Mouse (Mus musculus): ENCODE measurements around the gene Gm5426. TPM values are rescaled to one million over a fixed set of nuclear protein-coding genes. Genes with fewer than 3 reads are reported as not detected.

The Gm5426 gene
- polyA plus RNA-seq, 1 experiment from 2014 or later = not detected

- Histone ChIP-seq H3K4me3 (ENCODE audit: control insufficient read depth in 1 of 2, insufficient read depth in 1 of 2, low read depth in 1 of 2, low read length in 2 of 2) (no peak overlapping the region), H3K4me1 (ENCODE audit: control insufficient read depth in 2 of 2, insufficient read depth in 2 of 2, low read length in 2 of 2) (no peaks in the 10 kb centered on the region), H3K36me3 (ENCODE audit: control insufficient read depth, insufficient read depth, low read length) (no peaks in the 10 kb centered on the region), H3K9ac (ENCODE audit: low read length) (no peak overlapping the region), H3K27ac (replicated peaks in 1 of 2; ENCODE audit: control insufficient read depth in 1 of 2, insufficient read depth in 1 of 2, low read depth in 2 of 2, low read length in 2 of 2) (no peak overlapping the region), H3K27me3 (ENCODE audit: control insufficient read depth, insufficient read depth, low read length) (no peaks in the 10 kb centered on the region), H3K9me3 (ENCODE audit: control insufficient read depth, low read length) (no peaks in the 10 kb centered on the region), H3K4me2 (ENCODE audit: low read length) (no peak overlapping the region)
- ATAC-seq (ENCODE audit: insufficient number of reproducible peaks, insufficient read depth, low FRiP score, low read depth) = no peak
- WGBS = 83% methylated on average over 5 of the region's 5 CpGs
Measured at GRCm38 (mm10) chr10:96123885-96124284, 12.5 kb upstream of the Gm5426 start.

GRCm38 (mm10) chr10:96124290-96124689 lies 12.1 kb upstream of the Gm5426 start:
- no peaks in the 10 kb centered on the region for H3K27me3 ChIP-seq (ENCODE audit: control insufficient read depth, insufficient read depth, low read length)
- no peak overlapping the region for H3K27ac ChIP-seq (replicated peaks in 1 of 2; ENCODE audit: control insufficient read depth in 1 of 2, insufficient read depth in 1 of 2, low read depth in 2 of 2, low read length in 2 of 2)
- no peak overlapping the region for H3K4me2 ChIP-seq (ENCODE audit: low read length)
- H3K9me3 ChIP-seq (ENCODE audit: control insufficient read depth, low read length) = no peaks in the 10 kb centered on the region
- no peaks in the 10 kb centered on the region for H3K36me3 ChIP-seq (ENCODE audit: control insufficient read depth, insufficient read depth, low read length)
- H3K4me1 ChIP-seq (ENCODE audit: control insufficient read depth in 2 of 2, insufficient read depth in 2 of 2, low read length in 2 of 2) = no peaks in the 10 kb centered on the region
- H3K9ac ChIP-seq (ENCODE audit: low read length) = no peak overlapping the region
- no peak for ATAC-seq (ENCODE audit: insufficient number of reproducible peaks, insufficient read depth, low FRiP score, low read depth)
- H3K4me3 ChIP-seq (ENCODE audit: control insufficient read depth in 1 of 2, insufficient read depth in 1 of 2, low read depth in 1 of 2, low read length in 2 of 2) = no peak overlapping the region
- WGBS = 85% methylated on average over 1 of the region's 1 CpGs

DNA sequence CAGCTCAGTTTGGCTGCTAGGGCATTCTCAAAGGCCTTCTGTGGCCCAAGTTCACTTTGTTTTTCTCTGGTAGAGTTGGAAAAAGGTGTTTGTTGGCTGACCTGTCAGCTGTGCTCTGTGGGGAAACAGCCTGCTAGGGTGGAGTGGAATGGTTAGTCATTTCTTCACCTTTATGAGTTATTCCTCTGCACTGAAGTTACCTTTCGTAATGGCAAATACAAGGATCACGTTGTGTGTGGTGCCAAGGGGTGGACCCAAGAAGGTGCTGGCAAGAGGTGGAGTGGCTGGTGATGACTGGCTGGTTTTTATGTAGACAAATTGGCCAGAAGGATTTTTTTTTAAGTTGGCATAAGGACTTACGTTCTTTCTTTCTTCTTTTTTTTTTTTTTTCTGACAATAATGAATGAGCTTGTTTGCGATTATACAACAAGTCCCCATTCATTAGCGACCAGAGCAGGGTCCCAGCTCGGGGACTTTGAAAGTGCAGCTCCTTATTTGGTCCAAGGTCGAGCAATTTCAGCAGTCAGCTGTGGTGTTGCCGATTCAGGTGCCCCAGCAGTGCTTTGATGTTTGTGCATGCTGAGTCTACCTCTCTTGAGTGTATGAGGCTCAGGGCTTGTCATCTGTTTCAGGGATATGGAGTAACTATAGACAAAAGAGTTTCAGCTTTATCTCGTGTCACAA lies 10.5 kb upstream of the Gm5426 start:
- Histone ChIP-seq H3K27me3 (ENCODE audit: control insufficient read depth, insufficient read depth, low read length) (no peaks in the 10 kb centered on the region), H3K4me1 (ENCODE audit: control insufficient read depth in 2 of 2, insufficient read depth in 2 of 2, low read length in 2 of 2) (no peaks in the 10 kb centered on the region), H3K36me3 (ENCODE audit: control insufficient read depth, insufficient read depth, low read length) (no peaks in the 10 kb centered on the region), H3K4me2 (ENCODE audit: low read length) (no peak overlapping the region), H3K9ac (ENCODE audit: low read length) (no peak overlapping the region), H3K27ac (replicated peaks in 1 of 2; ENCODE audit: control insufficient read depth in 1 of 2, insufficient read depth in 1 of 2, low read depth in 2 of 2, low read length in 2 of 2) (no peak overlapping the region), H3K9me3 (ENCODE audit: control insufficient read depth, low read length) (no peaks in the 10 kb centered on the region), H3K4me3 (ENCODE audit: control insufficient read depth in 1 of 2, insufficient read depth in 1 of 2, low read depth in 1 of 2, low read length in 2 of 2) (no peak overlapping the region)
- ATAC-seq (ENCODE audit: insufficient number of reproducible peaks, insufficient read depth, low FRiP score, low read depth) = no peak
- 67% methylated on average over 9 of the region's 9 CpGs for WGBS

DNA sequence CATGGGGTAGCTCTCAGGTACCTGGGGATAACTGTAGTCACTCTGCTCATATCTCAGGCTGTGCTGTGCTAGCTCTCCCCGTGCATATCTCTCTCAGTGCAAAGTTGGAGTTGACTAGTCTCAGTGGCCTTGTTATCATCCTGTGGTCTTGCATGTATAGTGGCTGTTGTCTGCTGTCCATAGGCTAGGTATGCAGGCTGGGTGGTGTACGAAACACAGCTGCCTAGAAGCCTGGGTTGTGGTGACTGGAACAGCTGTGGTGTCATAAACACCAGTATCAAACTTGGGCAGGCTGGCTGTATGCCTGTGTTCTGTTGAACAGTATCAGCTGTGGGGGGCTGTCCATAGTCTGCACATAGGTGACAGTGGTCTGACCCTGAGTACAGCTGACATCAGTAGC lies 7.2 kb upstream of the Gm5426 start:
- 61% methylated on average over 2 of the region's 2 CpGs for WGBS

DNA sequence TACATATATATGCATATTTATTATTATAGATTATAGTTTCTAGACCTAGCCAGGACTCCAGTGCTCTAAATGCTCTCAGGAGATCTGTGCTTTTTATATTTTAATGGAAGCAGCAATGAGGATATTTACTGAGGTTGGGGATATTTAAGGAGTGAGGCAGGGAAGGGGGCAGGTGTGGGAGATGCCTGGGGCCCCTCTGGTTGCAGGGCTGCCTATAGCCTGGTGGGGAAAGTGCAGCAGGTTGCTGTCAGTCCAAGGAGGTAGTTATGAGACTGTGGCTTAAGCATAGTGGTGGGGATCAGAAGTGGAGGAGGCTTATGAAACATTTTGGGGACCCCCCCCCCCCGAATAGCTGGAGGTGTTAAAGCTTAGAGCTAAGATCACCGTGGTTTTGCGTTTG lies 6.0 kb upstream of the Gm5426 start:
- no peak for ATAC-seq (ENCODE audit: insufficient number of reproducible peaks, insufficient read depth, low FRiP score, low read depth)
- WGBS = 78% methylated on average over 3 of the region's 3 CpGs
- Histone ChIP-seq H3K9ac (ENCODE audit: low read length) (no peak overlapping the region), H3K27me3 (ENCODE audit: control insufficient read depth, insufficient read depth, low read length) (no peaks in the 10 kb centered on the region), H3K36me3 (ENCODE audit: control insufficient read depth, insufficient read depth, low read length) (no peaks in the 10 kb centered on the region), H3K4me3 (ENCODE audit: control insufficient read depth in 1 of 2, insufficient read depth in 1 of 2, low read depth in 1 of 2, low read length in 2 of 2) (no peak overlapping the region), H3K9me3 (ENCODE audit: control insufficient read depth, low read length) (no peaks in the 10 kb centered on the region), H3K4me1 (ENCODE audit: control insufficient read depth in 2 of 2, insufficient read depth in 2 of 2, low read length in 2 of 2) (no peaks in the 10 kb centered on the region), H3K27ac (replicated peaks in 1 of 2; ENCODE audit: control insufficient read depth in 1 of 2, insufficient read depth in 1 of 2, low read depth in 2 of 2, low read length in 2 of 2) (no peak overlapping the region), H3K4me2 (ENCODE audit: low read length) (no peak overlapping the region)

More for the DNA sequence above, 7.2 kb upstream of the Gm5426 start:
- no peaks in the 10 kb centered on the region for H3K27me3 ChIP-seq (ENCODE audit: control insufficient read depth, insufficient read depth, low read length)
- no peaks in the 10 kb centered on the region for H3K36me3 ChIP-seq (ENCODE audit: control insufficient read depth, insufficient read depth, low read length)
- H3K9me3 ChIP-seq (ENCODE audit: control insufficient read depth, low read length) = no peaks in the 10 kb centered on the region
- H3K4me2 ChIP-seq (ENCODE audit: low read length) = no peak overlapping the region
- ATAC-seq (ENCODE audit: insufficient number of reproducible peaks, insufficient read depth, low FRiP score, low read depth) = no peak
- H3K4me1 ChIP-seq (ENCODE audit: control insufficient read depth in 2 of 2, insufficient read depth in 2 of 2, low read length in 2 of 2) = no peaks in the 10 kb centered on the region
- no peak overlapping the region for H3K4me3 ChIP-seq (ENCODE audit: control insufficient read depth in 1 of 2, insufficient read depth in 1 of 2, low read depth in 1 of 2, low read length in 2 of 2)
- H3K9ac ChIP-seq (ENCODE audit: low read length) = no peak overlapping the region
- H3K27ac ChIP-seq (replicated peaks in 1 of 2; ENCODE audit: control insufficient read depth in 1 of 2, insufficient read depth in 1 of 2, low read depth in 2 of 2, low read length in 2 of 2) = no peak overlapping the region

DNA sequence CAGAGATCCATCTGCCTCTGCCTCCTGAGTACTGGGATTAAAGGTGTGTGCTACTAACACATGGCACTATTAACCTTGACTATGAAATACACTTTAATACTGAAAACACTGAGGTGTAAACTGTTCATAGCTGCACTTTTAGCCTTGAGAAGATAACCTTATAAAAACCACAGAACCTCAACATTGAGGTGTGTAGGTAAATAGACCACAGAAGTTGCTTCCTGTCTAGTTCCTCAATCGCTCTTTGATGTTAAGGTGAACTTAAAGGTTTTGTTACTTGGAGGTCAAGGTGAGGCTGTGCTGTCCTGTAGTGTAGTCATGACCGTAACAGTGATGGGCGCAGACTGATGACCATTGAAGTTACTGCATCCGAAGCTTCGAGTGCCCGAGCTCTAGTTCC lies 5.3 kb upstream of the Gm5426 start:
- Histone ChIP-seq H3K36me3 (ENCODE audit: control insufficient read depth, insufficient read depth, low read length) (no peaks in the 10 kb centered on the region), H3K9me3 (ENCODE audit: control insufficient read depth, low read length) (no peaks in the 10 kb centered on the region), H3K27me3 (ENCODE audit: control insufficient read depth, insufficient read depth, low read length) (no peaks in the 10 kb centered on the region), H3K9ac (ENCODE audit: low read length) (no peak overlapping the region), H3K27ac (replicated peaks in 1 of 2; ENCODE audit: control insufficient read depth in 1 of 2, insufficient read depth in 1 of 2, low read depth in 2 of 2, low read length in 2 of 2) (no peak overlapping the region), H3K4me1 (ENCODE audit: control insufficient read depth in 2 of 2, insufficient read depth in 2 of 2, low read length in 2 of 2) (no peaks in the 10 kb centered on the region), H3K4me2 (ENCODE audit: low read length) (no peak overlapping the region), H3K4me3 (ENCODE audit: control insufficient read depth in 1 of 2, insufficient read depth in 1 of 2, low read depth in 1 of 2, low read length in 2 of 2) (no peak overlapping the region)
- 92% methylated on average over 6 of the region's 6 CpGs for WGBS
- ATAC-seq (ENCODE audit: insufficient number of reproducible peaks, insufficient read depth, low FRiP score, low read depth) = no peak

GRCm38 (mm10) chr10:96132161-96132560 lies 4.2 kb upstream of the Gm5426 start:
- Histone ChIP-seq H3K36me3 (ENCODE audit: control insufficient read depth, insufficient read depth, low read length) (no peaks in the 10 kb centered on the region), H3K4me3 (ENCODE audit: control insufficient read depth in 1 of 2, insufficient read depth in 1 of 2, low read depth in 1 of 2, low read length in 2 of 2) (no peak overlapping the region), H3K27me3 (ENCODE audit: control insufficient read depth, insufficient read depth, low read length) (no peaks in the 10 kb centered on the region), H3K9me3 (ENCODE audit: control insufficient read depth, low read length) (no peaks in the 10 kb centered on the region), H3K4me2 (ENCODE audit: low read length) (no peak overlapping the region), H3K27ac (replicated peaks in 1 of 2; ENCODE audit: control insufficient read depth in 1 of 2, insufficient read depth in 1 of 2, low read depth in 2 of 2, low read length in 2 of 2) (no peak overlapping the region), H3K9ac (ENCODE audit: low read length) (no peak overlapping the region), H3K4me1 (ENCODE audit: control insufficient read depth in 2 of 2, insufficient read depth in 2 of 2, low read length in 2 of 2) (no peaks in the 10 kb centered on the region)
- 17% methylated on average over 6 of the region's 6 CpGs for WGBS
- no peak for ATAC-seq (ENCODE audit: insufficient number of reproducible peaks, insufficient read depth, low FRiP score, low read depth)

- no peaks in the 10 kb centered on the region for H3K27me3 ChIP-seq (ENCODE audit: control insufficient read depth, insufficient read depth, low read length)
- no peak overlapping the region for H3K27ac ChIP-seq (replicated peaks in 1 of 2; ENCODE audit: control insufficient read depth in 1 of 2, insufficient read depth in 1 of 2, low read depth in 2 of 2, low read length in 2 of 2)
- no peak overlapping the region for H3K9ac ChIP-seq (ENCODE audit: low read length)
- no peaks in the 10 kb centered on the region for H3K4me1 ChIP-seq (ENCODE audit: control insufficient read depth in 2 of 2, insufficient read depth in 2 of 2, low read length in 2 of 2)
- H3K36me3 ChIP-seq (ENCODE audit: control insufficient read depth, insufficient read depth, low read length) = no peaks in the 10 kb centered on the region
- no peaks in the 10 kb centered on the region for H3K9me3 ChIP-seq (ENCODE audit: control insufficient read depth, low read length)
- 80% methylated on average over 5 of the region's 5 CpGs for WGBS
- no peak overlapping the region for H3K4me2 ChIP-seq (ENCODE audit: low read length)
- no peak overlapping the region for H3K4me3 ChIP-seq (ENCODE audit: control insufficient read depth in 1 of 2, insufficient read depth in 1 of 2, low read depth in 1 of 2, low read length in 2 of 2)
- ATAC-seq (ENCODE audit: insufficient number of reproducible peaks, insufficient read depth, low FRiP score, low read depth) = no peak
Measured at GRCm38 (mm10) chr10:96138585-96138984, 2.2 kb downstream of the Gm5426 start.
